Mouse (Mus musculus) lung, adult 2 months (tissue): ENCODE measurements at regions not wholly inside any gene's neighbourhood (a gene's known extent, or its start where the extent isn't known, plus 50 kb on each side); places are given as distances from the start of the nearest gene placed in this dataset.

ENCODE experiments used
- DNase-seq: peaks from one replicate; pipeline ENCODE4 v3.0.0; 2022
- H3K4me1 ChIP-seq: fragments of 200-500 bp; 2 replicates; pipeline ENCODE4 v1.6.1; 2011; ENCODE audit warnings: low read length; ENCODE audit not compliant: control insufficient read depth, insufficient read depth
- H3K4me3 ChIP-seq: fragments of 200-500 bp; replicated peaks from 2 replicates; pipeline ENCODE3; 2011; ENCODE audit warnings: low read depth, mild to moderate bottlenecking, control low read depth, low read length; ENCODE audit errors: extremely low read depth
- CTCF ChIP-seq: fragments of 200-500 bp; IDR thresholded peaks from 2 replicates; pipeline ENCODE4 v1.5.1; 2011; ENCODE audit warnings: mild to moderate bottlenecking, low read length, control low read depth; ENCODE audit not compliant: insufficient read depth
- POLR2A ChIP-seq: fragments of 200-500 bp; IDR thresholded peaks from 2 replicates; pipeline ENCODE4 v1.6.1; 2011; ENCODE audit warnings: low read depth, mild to moderate bottlenecking, control low read depth, low read length, borderline replicate concordance; ENCODE audit errors: extremely low read depth
- WGBS: fragments of 180-500 bp; shearing (Covaris S2); methylation state at CpG from one replicate; pipeline ENCODE4 v1.1.7; 2018; 5-methylcytosine and 5-hydroxymethylcytosine counted together

- no peaks in the 10 kb centered on the region for H3K4me1 ChIP-seq
- no peak for TF ChIP-seq POLR2A
- DNase-seq: no peak
- H3K4me3 ChIP-seq: no peak overlapping the region
Observed at GRCm38 (mm10) chr1:108240152-108240551, 650.3 kb downstream of the Serpinb8 start.

GRCm38 (mm10) chr1:108255147-108255546 is 665.3 kb downstream of the Serpinb8 start:
- 76% methylated on average over 3 of the region's 3 CpGs for WGBS
- Histone ChIP-seq H3K4me1 (no peaks in the 10 kb centered on the region), H3K4me3 (no peak overlapping the region)
- DNase-seq: no peak
- TF ChIP-seq POLR2A: no peak
- TF ChIP-seq CTCF: no peak

GRCm38 (mm10) chr1:108259355-108259754 is 669.5 kb downstream of the Serpinb8 start:
- no peak for DNase-seq
- no peak overlapping the region for H3K4me3 ChIP-seq
- H3K4me1 ChIP-seq: no peaks in the 10 kb centered on the region
- TF ChIP-seq POLR2A (no peak), CTCF (no peak)

GRCm38 (mm10) chr1:108282099-108282498 is 692.3 kb downstream of the Serpinb8 start:
- TF ChIP-seq CTCF (no peak), POLR2A (no peak)
- no peaks in the 10 kb centered on the region for H3K4me1 ChIP-seq
- DNase-seq: no peak
- no peak overlapping the region for H3K4me3 ChIP-seq
- WGBS: 76% methylated on average over 5 of the region's 5 CpGs

- DNase-seq: no peak
- H3K4me1 ChIP-seq: no peaks in the 10 kb centered on the region
- TF ChIP-seq CTCF (no peak), POLR2A (no peak)
- 50% methylated on average over 1 of the region's 1 CpGs for WGBS
- H3K4me3 ChIP-seq: no peak overlapping the region
Observed at GRCm38 (mm10) chr1:108286571-108286970, 696.8 kb downstream of the Serpinb8 start.
